Mouse (Mus musculus): ENCODE measurements around the gene Rbm10. TPM values are rescaled to one million over a fixed set of nuclear protein-coding genes. Genes with fewer than 3 reads are reported as not detected.
A peak's percentile ranks its signal among the peaks of the same experiment; 100 is the strongest.

The Rbm10 gene
- polyA plus RNA-seq, 1 experiment: 41.4 TPM

GRCm38 (mm10) chrX:20688068-20688547, 70.8 kb downstream of the Rbm10 start:
- peak overlapping the region; percentile 82 for H3K4me3 ChIP-seq (ENCODE audit: low read depth, low read length)

GRCm38 (mm10) chrX:20688615-20689014, 71.3 kb downstream of the Rbm10 start:
- H3K4me1 ChIP-seq (ENCODE audit: control insufficient read depth, insufficient read depth, low read length): no peaks in the 10 kb centered on the region
- peak overlapping the region; percentile 98 for H3K9ac ChIP-seq (ENCODE audit: low read depth, poor library complexity, severe bottlenecking)
- no peak for TF ChIP-seq POLR2A (IDR thresholded peaks at IDR 0.05; ENCODE audit: insufficient read depth, low read length)
- TF ChIP-seq EP300 (IDR thresholded peaks at IDR 0.05; ENCODE audit: insufficient read depth, low read depth, low read length): no peak
- TF ChIP-seq CTCF (IDR thresholded peaks at IDR 0.05; ENCODE audit: low read depth, low read length): no peak
- peak overlapping the region; percentile 82 for H3K4me3 ChIP-seq (ENCODE audit: low read depth, low read length)
- peaks cover 8% of the 10 kb centered on the region; the same call in 1 of the 2 replicates for H3K36me3 ChIP-seq (ENCODE audit: control insufficient read depth, insufficient read depth, low read length, poor library complexity, severe bottlenecking)
- H3K27me3 ChIP-seq (ENCODE audit: control insufficient read depth, insufficient read depth, low read length, poor library complexity, severe bottlenecking): no peaks in the 10 kb centered on the region
- H3K27ac ChIP-seq (ENCODE audit: insufficient read depth, low read length): peak overlapping the region; percentile 40; the same call in 1 of the 2 replicates
- no peaks in the 10 kb centered on the region for H3K9me3 ChIP-seq (replicated peaks; ENCODE audit: control insufficient read depth, insufficient read depth, low read length, poor library complexity, severe bottlenecking)

More at GRCm38 (mm10) chrX:20688068-20688547, 70.8 kb downstream of the Rbm10 start:
- H3K36me3 ChIP-seq (ENCODE audit: control insufficient read depth, insufficient read depth, low read length, poor library complexity, severe bottlenecking): peaks cover 4% of the 10 kb centered on the region; the same call in 1 of the 2 replicates
- no peaks in the 10 kb centered on the region for H3K27me3 ChIP-seq (ENCODE audit: control insufficient read depth, insufficient read depth, low read length, poor library complexity, severe bottlenecking)
- peak overlapping the region; percentile 98 for H3K9ac ChIP-seq (ENCODE audit: low read depth, poor library complexity, severe bottlenecking)
- peak overlapping the region; percentile 95 for H3K27ac ChIP-seq (ENCODE audit: insufficient read depth, low read length)
- H3K9me3 ChIP-seq (replicated peaks; ENCODE audit: control insufficient read depth, insufficient read depth, low read length, poor library complexity, severe bottlenecking): no peaks in the 10 kb centered on the region
- TF ChIP-seq POLR2A (IDR thresholded peaks at IDR 0.05; ENCODE audit: insufficient read depth, low read length): peak; percentile 39
- TF ChIP-seq EP300 (IDR thresholded peaks at IDR 0.05; ENCODE audit: insufficient read depth, low read depth, low read length): no peak
- no peak for TF ChIP-seq CTCF (IDR thresholded peaks at IDR 0.05; ENCODE audit: low read depth, low read length)
- H3K4me1 ChIP-seq (ENCODE audit: control insufficient read depth, insufficient read depth, low read length): no peaks in the 10 kb centered on the region

GRCm38 (mm10) chrX:20691566-20691965, 74.3 kb downstream of the Rbm10 start:
- no peaks in the 10 kb centered on the region for H3K9me3 ChIP-seq (replicated peaks; ENCODE audit: control insufficient read depth, insufficient read depth, low read length, poor library complexity, severe bottlenecking)
- no peaks in the 10 kb centered on the region for H3K4me1 ChIP-seq (ENCODE audit: control insufficient read depth, insufficient read depth, low read length)
- no peak overlapping the region for H3K9ac ChIP-seq (ENCODE audit: low read depth, poor library complexity, severe bottlenecking)
- H3K4me3 ChIP-seq (ENCODE audit: low read depth, low read length): no peak overlapping the region
- no peak overlapping the region for H3K27ac ChIP-seq (ENCODE audit: insufficient read depth, low read length)
- H3K27me3 ChIP-seq (ENCODE audit: control insufficient read depth, insufficient read depth, low read length, poor library complexity, severe bottlenecking): no peaks in the 10 kb centered on the region
- TF ChIP-seq POLR2A (IDR thresholded peaks at IDR 0.05; ENCODE audit: insufficient read depth, low read length) (no peak), EP300 (IDR thresholded peaks at IDR 0.05; ENCODE audit: insufficient read depth, low read depth, low read length) (no peak), CTCF (IDR thresholded peaks at IDR 0.05; ENCODE audit: low read depth, low read length) (no peak)
- H3K36me3 ChIP-seq (ENCODE audit: control insufficient read depth, insufficient read depth, low read length, poor library complexity, severe bottlenecking): peaks cover 28% of the 10 kb centered on the region

- Histone ChIP-seq H3K9ac (ENCODE audit: low read depth, poor library complexity, severe bottlenecking) (no peak overlapping the region), H3K36me3 (ENCODE audit: control insufficient read depth, insufficient read depth, low read length, poor library complexity, severe bottlenecking) (peaks cover 35% of the 10 kb centered on the region), H3K27ac (ENCODE audit: insufficient read depth, low read length) (no peak overlapping the region), H3K4me1 (ENCODE audit: control insufficient read depth, insufficient read depth, low read length) (no peaks in the 10 kb centered on the region), H3K27me3 (ENCODE audit: control insufficient read depth, insufficient read depth, low read length, poor library complexity, severe bottlenecking) (no peaks in the 10 kb centered on the region), H3K9me3 (replicated peaks; ENCODE audit: control insufficient read depth, insufficient read depth, low read length, poor library complexity, severe bottlenecking) (no peaks in the 10 kb centered on the region), H3K4me3 (ENCODE audit: low read depth, low read length) (no peak overlapping the region)
- no peak for TF ChIP-seq EP300 (IDR thresholded peaks at IDR 0.05; ENCODE audit: insufficient read depth, low read depth, low read length)
- TF ChIP-seq CTCF (IDR thresholded peaks at IDR 0.05; ENCODE audit: low read depth, low read length): no peak
- no peak for TF ChIP-seq POLR2A (IDR thresholded peaks at IDR 0.05; ENCODE audit: insufficient read depth, low read length)
These were observed 75.3 kb downstream of the Rbm10 start for GRCm38 (mm10) chrX:20692616-20693015.

- Histone ChIP-seq H3K9ac (ENCODE audit: low read depth, poor library complexity, severe bottlenecking) (no peak overlapping the region), H3K4me3 (ENCODE audit: low read depth, low read length) (no peak overlapping the region), H3K9me3 (replicated peaks; ENCODE audit: control insufficient read depth, insufficient read depth, low read length, poor library complexity, severe bottlenecking) (no peaks in the 10 kb centered on the region), H3K27ac (ENCODE audit: insufficient read depth, low read length) (no peak overlapping the region), H3K4me1 (ENCODE audit: control insufficient read depth, insufficient read depth, low read length) (no peaks in the 10 kb centered on the region), H3K36me3 (ENCODE audit: control insufficient read depth, insufficient read depth, low read length, poor library complexity, severe bottlenecking) (peaks cover 37% of the 10 kb centered on the region), H3K27me3 (ENCODE audit: control insufficient read depth, insufficient read depth, low read length, poor library complexity, severe bottlenecking) (no peaks in the 10 kb centered on the region)
- TF ChIP-seq CTCF (IDR thresholded peaks at IDR 0.05; ENCODE audit: low read depth, low read length) (no peak), EP300 (IDR thresholded peaks at IDR 0.05; ENCODE audit: insufficient read depth, low read depth, low read length) (no peak), POLR2A (IDR thresholded peaks at IDR 0.05; ENCODE audit: insufficient read depth, low read length) (no peak)
These were observed 78.5 kb downstream of the Rbm10 start for GRCm38 (mm10) chrX:20695842-20696241.

Other genes with a start within 250 kb of the Rbm10 start
- gene Jade3, start 191.8 kb upstream of the Rbm10 start, polyA plus RNA-seq (2011; ENCODE audit: insufficient read depth, insufficient read length, low read depth, missing spikeins): 49.4 and 51.8 TPM in 2 replicates
- gene Rgn, start 67.7 kb upstream of the Rbm10 start, polyA plus RNA-seq (2011; ENCODE audit: insufficient read depth, insufficient read length, low read depth, missing spikeins): not detected in 2 replicates
- 110 and 121 TPM in 2 replicates for gene Ndufb11, start 116 bp downstream of the Rbm10 start, polyA plus RNA-seq (2011; ENCODE audit: insufficient read depth, insufficient read length, low read depth, missing spikeins)
- gene Uba1, start 40.8 kb downstream of the Rbm10 start, polyA plus RNA-seq (2011; ENCODE audit: insufficient read depth, insufficient read length, low read depth, missing spikeins): 387 and 391 TPM in 2 replicates
- 83.3 and 94.9 TPM in 2 replicates for gene Cdk16, start 70.5 kb downstream of the Rbm10 start, polyA plus RNA-seq (2011; ENCODE audit: insufficient read depth, insufficient read length, low read depth, missing spikeins)
- 50.9 and 52.2 TPM in 2 replicates for gene Usp11, start 86.4 kb downstream of the Rbm10 start, polyA plus RNA-seq (2011; ENCODE audit: insufficient read depth, insufficient read length, low read depth, missing spikeins)
- 62.7 and 68.0 TPM in 2 replicates for gene Araf, start 180.3 kb downstream of the Rbm10 start, polyA plus RNA-seq (2011; ENCODE audit: insufficient read depth, insufficient read length, low read depth, missing spikeins)

Measured in ES-Bruce4 (cell line).